ENCODE assay signal across 22 mouse cellular contexts in the genomic region with DNA sequence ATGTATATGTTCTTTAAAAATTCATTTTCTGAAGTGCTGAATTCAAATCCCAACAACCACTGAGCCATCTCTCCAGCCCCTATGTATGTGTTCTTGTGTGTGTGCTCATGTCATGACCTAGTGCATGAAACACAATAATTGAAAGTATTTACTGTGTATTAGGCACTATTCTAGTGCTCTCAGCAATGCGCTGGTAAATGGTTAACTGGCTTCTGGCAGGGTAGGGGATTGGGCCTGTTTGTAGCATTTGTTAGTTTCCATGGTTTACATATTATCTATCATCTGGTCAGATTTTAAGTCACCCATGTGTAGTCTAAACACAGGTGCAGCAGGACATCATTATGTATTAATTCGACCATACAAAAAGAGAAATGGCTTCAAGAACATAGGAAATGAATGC. TPM values are rescaled to one million over a fixed set of nuclear protein-coding genes. Genes with fewer than 3 reads are reported as not detected.
DNase-seq lines count a peak whose midpoint lies in the region; ATAC-seq and TF ChIP-seq lines count a peak whose summit lies in the region.
"Had no signal": no experiment of that assay in that cellular context is flagged by ENCODE, and none has a peak within 500 bp of the region (broad histone marks: within the 10 kb centered on the region; RNA-seq: fewer than 3 reads in every experiment).

No protein-coding gene starts in this region.

- H3K4me3 ChIP-seq in kidney, embryonic 15.5 days (replicated peaks) = no peak overlapping the region
- no peak overlapping the region for H3K4me3 ChIP-seq in kidney, embryonic 16.5 days (ENCODE audit: low read length)
- H3K4me3 ChIP-seq in forebrain, postnatal 0 days (ENCODE audit: low read depth, low read length) = no peak overlapping the region

- H3K36me3 ChIP-seq in kidney, embryonic 15.5 days = no peaks in the 10 kb centered on the region
- 0 out of 2 replicates have a peak, but pooled peaks cover 5% of the 10 kb centered on the region for H3K36me3 ChIP-seq in kidney, embryonic 16.5 days (ENCODE audit: insufficient read depth, low read length)
- H3K36me3 ChIP-seq in forebrain, postnatal 0 days (ENCODE audit: insufficient read depth) = no peaks in the 10 kb centered on the region
- H3K36me3 ChIP-seq: heart, embryonic 10.5 days; hindbrain, embryonic 12.5 days; hindbrain, embryonic 15.5 days had no signal

- no peaks in the 10 kb centered on the region for H3K9me3 ChIP-seq in kidney, embryonic 15.5 days (replicated peaks)
- no peaks in the 10 kb centered on the region; the same call in 1 of the 2 replicates for H3K9me3 ChIP-seq in kidney, embryonic 16.5 days (ENCODE audit: low read length)
- no peaks in the 10 kb centered on the region for H3K9me3 ChIP-seq in forebrain, postnatal 0 days (ENCODE audit: low read length)
- H3K9me3 ChIP-seq: forebrain, embryonic 10.5 days; forebrain, embryonic 13.5 days; heart, embryonic 10.5 days; heart, embryonic 13.5 days; hindbrain, embryonic 12.5 days; hindbrain, embryonic 15.5 days had no signal

- no peaks in the 10 kb centered on the region for H3K27me3 ChIP-seq in kidney, embryonic 15.5 days
- no peaks in the 10 kb centered on the region for H3K27me3 ChIP-seq in kidney, embryonic 16.5 days (ENCODE audit: insufficient read depth, low read length)
- no peaks in the 10 kb centered on the region for H3K27me3 ChIP-seq in forebrain, postnatal 0 days (ENCODE audit: insufficient read depth, low read length)
- H3K27me3 ChIP-seq: forebrain, embryonic 13.5 days; heart, embryonic 13.5 days; hindbrain, embryonic 12.5 days; hindbrain, embryonic 15.5 days; Patski had no signal

- 81% methylated on average over 2 of the region's 2 CpGs for WGBS in kidney, embryonic 15.5 days
- 72% methylated on average over 2 of the region's 2 CpGs for WGBS in kidney, embryonic 16.5 days
- WGBS in forebrain, postnatal 0 days = 85% methylated on average over 2 of the region's 2 CpGs

- DNase-seq in kidney, adult 11 months = peak; percentile 31
- DNase-seq in kidney, adult 8-10 months = peak; percentile 34 to 59
- peak; percentile 25 for DNase-seq in kidney, postnatal 10 days
- peak; percentile 48 to 56 for DNase-seq in kidney, postnatal 36 days
- DNase-seq in forebrain, postnatal 0 days = no peak
- DNase-seq in heart, adult 18-20 months = no peak
- DNase-seq: adrenal gland, postnatal 10 days; adrenal gland, postnatal 36 days; cerebellum, adult 18-20 months; gastrocnemius, adult 2 months; gastrocnemius, postnatal 14 days; heart, postnatal 14 days; heart, postnatal 4 days had no signal

- no peak overlapping the region for H3K9ac ChIP-seq in kidney, embryonic 15.5 days
- no peak overlapping the region for H3K9ac ChIP-seq in kidney, embryonic 16.5 days (replicated peaks; ENCODE audit: low read length)
- no peak overlapping the region for H3K9ac ChIP-seq in forebrain, postnatal 0 days
- H3K9ac ChIP-seq: forebrain, embryonic 13.5 days; hindbrain, embryonic 12.5 days; hindbrain, embryonic 15.5 days had no signal

- ATAC-seq in kidney, embryonic 15.5 days (replicated peaks; ENCODE audit: low FRiP score) = no peak
- ATAC-seq in kidney, embryonic 16.5 days (ENCODE audit: low FRiP score, low TSS enrichment) = no peak
- ATAC-seq in forebrain, postnatal 0 days = no peak
- ATAC-seq: Patski had no signal

- H3K4me2 ChIP-seq in kidney, embryonic 15.5 days = no peak overlapping the region
- no peak overlapping the region for H3K4me2 ChIP-seq in kidney, embryonic 16.5 days (replicated peaks; ENCODE audit: low read depth, low read length)
- H3K4me2 ChIP-seq in forebrain, postnatal 0 days (ENCODE audit: low read depth) = no peak overlapping the region

- H3K4me1 ChIP-seq in kidney, embryonic 15.5 days = peaks cover 4% of the 10 kb centered on the region; the same call in 1 of the 2 replicates
- H3K4me1 ChIP-seq in kidney, embryonic 16.5 days (ENCODE audit: insufficient read depth, low read length) = peaks cover 6% of the 10 kb centered on the region; the same call in 1 of the 2 replicates
- 0 out of 2 replicates have a peak, but pooled peaks cover 7% of the 10 kb centered on the region for H3K4me1 ChIP-seq in forebrain, postnatal 0 days (ENCODE audit: insufficient read depth)
- H3K4me1 ChIP-seq: heart, embryonic 10.5 days had no signal

- H3K27ac ChIP-seq in kidney, embryonic 15.5 days = no peak overlapping the region
- no peak overlapping the region for H3K27ac ChIP-seq in kidney, embryonic 16.5 days (ENCODE audit: low read length)
- H3K27ac ChIP-seq in forebrain, postnatal 0 days (ENCODE audit: low read depth, low read length) = no peak overlapping the region
- H3K27ac ChIP-seq: forebrain, embryonic 10.5 days; forebrain, embryonic 13.5 days; heart, embryonic 10.5 days; heart, embryonic 13.5 days; hindbrain, embryonic 12.5 days had no signal

- TF ChIP-seq CTCF in forebrain, postnatal 0 days (IDR thresholded peaks at IDR 0.05; ENCODE audit: low read depth) = no peak

RNA-seq across cellular contexts. Expression of gene Ftsj1, which starts 1.5 kb away (rescaled TPM):
- polyA plus RNA-seq in kidney, embryonic 15.5 days (2015; fragmentation: Nextera tagmentation; extraction: Ambion mirVana) = 39.7 and 40.4 TPM in 2 replicates
- polyA plus RNA-seq in kidney, embryonic 16.5 days (2015; fragmentation: Nextera tagmentation; extraction: Ambion mirVana) = 39.7 and 41.5 TPM in 2 replicates
- 36.9 and 44.9 TPM in 2 replicates for total RNA-seq in forebrain, postnatal 0 days (2014; rRNA removed)
- polyA plus RNA-seq in forebrain, postnatal 0 days (2015; fragmentation: Nextera tagmentation; extraction: Ambion mirVana) = 40.0 and 45.4 TPM in 2 replicates
- total RNA-seq in heart, adult 18-20 months (2021) = 10 to 100 TPM in 1 of 2 experiments, 1 to 10 TPM in 1; 9.8 to 12.2 TPM

RNA-seq across cellular contexts. Expression of gene Slc38a5, which starts 17.2 kb away (rescaled TPM):
- polyA plus RNA-seq in kidney, embryonic 15.5 days (2015; fragmentation: Nextera tagmentation; extraction: Ambion mirVana) = 1.4 and 3.4 TPM in 2 replicates
- polyA plus RNA-seq in kidney, embryonic 16.5 days (2015; fragmentation: Nextera tagmentation; extraction: Ambion mirVana) = 1.8 and 4.1 TPM in 2 replicates
- 15.3 and 20.8 TPM in 2 replicates for total RNA-seq in forebrain, postnatal 0 days (2014; rRNA removed)
- polyA plus RNA-seq in forebrain, postnatal 0 days (2015; fragmentation: Nextera tagmentation; extraction: Ambion mirVana) = 21.5 and 25.0 TPM in 2 replicates
- under 1 TPM; 0.36 to 0.67 TPM for total RNA-seq in heart, adult 18-20 months (2021)
- total RNA-seq: adrenal gland, postnatal 36 days; gastrocnemius, adult 2 months had no signal
- polyA plus RNA-seq: Patski had no signal

RNA-seq across cellular contexts. Expression of gene Porcn, which starts 47.4 kb away (rescaled TPM):
- 6.8 and 8.1 TPM in 2 replicates for polyA plus RNA-seq in kidney, embryonic 15.5 days (2015; fragmentation: Nextera tagmentation; extraction: Ambion mirVana)
- polyA plus RNA-seq in kidney, embryonic 16.5 days (2015; fragmentation: Nextera tagmentation; extraction: Ambion mirVana) = 8.4 and 9.7 TPM in 2 replicates
- 37.0 and 45.8 TPM in 2 replicates for total RNA-seq in forebrain, postnatal 0 days (2014; rRNA removed)
- polyA plus RNA-seq in forebrain, postnatal 0 days (2015; fragmentation: Nextera tagmentation; extraction: Ambion mirVana) = 39.4 and 46.6 TPM in 2 replicates
- total RNA-seq in heart, adult 18-20 months (2021) = 1 to 10 TPM; 2.0 to 3.0 TPM

Comparison
In these comparisons a context has a peak if more than half of its experiments do, and no peak if none do; other contexts are left out.
1. DNase-seq: peak in kidney, adult 11 months (single experiment), kidney, adult 8-10 months (2 of 2), kidney, postnatal 10 days (single experiment) and kidney, postnatal 36 days (2 of 2); none in forebrain, postnatal 0 days (single experiment) and heart, adult 18-20 months (0 of 2).